Mouse (Mus musculus) ES-E14 (cell line): ENCODE measurements around the gene Smco4.

Experiments used
- MAFK ChIP-seq: IDR thresholded peaks from 2 replicates; pipeline ENCODE4 v1.6.1; 2014; ENCODE audit warnings: mild to moderate bottlenecking, low read depth, low read length, inconsistent platforms; ENCODE audit not compliant: insufficient read depth
- ZC3H11A ChIP-seq: IDR thresholded peaks from 2 replicates; pipeline ENCODE4 v1.6.1; 2012; ENCODE audit warnings: low read depth, mild to moderate bottlenecking, inconsistent platforms, low read length, borderline replicate concordance

GRCm38 (mm10) chr9:15562353-15562752, 69.1 kb downstream of the Smco4 start:
- TF ChIP-seq MAFK (no peak), ZC3H11A (no peak)
